Mouse (Mus musculus) granulocyte monocyte progenitor cell, adult 5-6 weeks (primary cell): ENCODE results near the gene Eef1g. TPM values are rescaled to one million over a fixed set of nuclear protein-coding genes. Genes with fewer than 3 reads are reported as not detected.
"Not testable (repeated sequence)": the region's sequence is repeated elsewhere in the genome, so short reads cannot be mapped to it uniquely, and the experiment has no call there.

ENCODE experiments used
- ATAC-seq: replicated peaks from 2 replicates; pipeline ENCODE4 v1.8.0; 2016; ENCODE audit warnings: mild to moderate bottlenecking, moderate TSS enrichment, inconsistent platforms; ENCODE audit not compliant: poor library complexity, severe bottlenecking
- total RNA-seq, 2 experiments: library from RNA; stranded (forward) in 1 of 2; stranded (reverse) in 1 of 2; fragments of 200-712, 200-1000 nt in 1 of 2; fragments of >200 nt in 1 of 2; fragmentation: Nextera tagmentation in 1 of 2; gene quantifications; 2 replicates each; pipeline ENCODE4 v1.2.3; 2014 to 2017

The Eef1g gene
- total RNA-seq, 2 experiments from 2014 or later: 899 to 1,157 TPM

- ATAC-seq: not testable (repeated sequence)
These were observed 40.1 kb downstream of the Eef1g start for GRCm38 (mm10) chr19:9006915-9007314.

DNA sequence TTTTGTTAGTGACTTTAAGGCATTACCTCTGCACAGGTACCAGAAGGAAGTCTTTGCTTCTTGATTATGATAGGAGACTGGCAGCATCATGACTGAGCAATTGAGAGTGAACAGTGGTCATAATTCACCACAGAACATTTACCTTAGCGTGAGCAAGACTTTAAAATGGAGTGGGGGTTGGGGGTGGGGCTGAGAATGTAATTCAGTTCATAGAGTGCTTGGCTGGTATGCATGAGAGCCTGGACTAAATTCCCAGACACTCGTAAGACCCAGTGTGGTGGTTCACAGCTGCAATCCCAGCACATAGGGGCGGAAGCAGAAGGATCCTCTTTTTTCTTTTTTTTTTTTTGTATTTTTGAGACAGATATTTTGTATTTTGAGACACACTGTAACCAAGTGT, 52.5 kb downstream of the Eef1g start:
- no peak for ATAC-seq

DNA sequence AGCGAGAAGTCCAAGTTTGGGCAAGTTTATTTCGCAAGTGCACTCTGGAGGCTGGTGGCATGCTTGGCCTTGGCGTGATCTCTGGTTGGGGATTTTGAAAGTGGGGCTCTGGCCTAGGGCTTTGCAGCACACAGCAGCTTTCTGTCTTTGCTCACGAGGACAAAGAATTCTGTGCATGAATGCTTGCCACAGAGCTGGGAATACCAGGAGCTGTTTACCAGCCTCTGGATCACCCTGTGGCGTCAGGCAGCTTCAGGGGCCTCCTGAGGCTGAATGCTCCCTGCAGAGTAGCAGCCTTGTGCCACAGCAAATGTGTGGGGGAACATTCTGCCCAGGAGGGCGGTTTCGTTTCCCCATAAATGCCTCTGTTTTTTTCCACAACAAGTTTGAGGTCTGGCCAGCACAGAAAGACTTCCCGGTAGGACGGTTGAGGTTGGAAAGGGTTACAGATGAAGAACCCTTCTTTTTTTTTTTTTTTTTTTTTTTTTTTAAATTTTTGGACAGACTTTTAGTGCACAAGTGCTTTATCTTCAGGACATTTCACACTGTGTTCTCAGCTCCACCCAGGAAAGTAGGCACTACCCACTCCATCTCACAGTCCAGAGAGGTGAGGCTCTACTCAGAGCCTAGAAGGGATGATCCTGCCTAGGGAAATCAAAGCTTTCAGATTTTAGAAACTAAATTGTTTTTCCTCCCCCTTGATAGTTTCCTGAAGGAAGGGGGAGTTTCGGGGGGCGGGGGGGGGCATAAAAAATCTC, 56.4 kb downstream of the Eef1g start:
- ATAC-seq: peak; percentile 88

DNA sequence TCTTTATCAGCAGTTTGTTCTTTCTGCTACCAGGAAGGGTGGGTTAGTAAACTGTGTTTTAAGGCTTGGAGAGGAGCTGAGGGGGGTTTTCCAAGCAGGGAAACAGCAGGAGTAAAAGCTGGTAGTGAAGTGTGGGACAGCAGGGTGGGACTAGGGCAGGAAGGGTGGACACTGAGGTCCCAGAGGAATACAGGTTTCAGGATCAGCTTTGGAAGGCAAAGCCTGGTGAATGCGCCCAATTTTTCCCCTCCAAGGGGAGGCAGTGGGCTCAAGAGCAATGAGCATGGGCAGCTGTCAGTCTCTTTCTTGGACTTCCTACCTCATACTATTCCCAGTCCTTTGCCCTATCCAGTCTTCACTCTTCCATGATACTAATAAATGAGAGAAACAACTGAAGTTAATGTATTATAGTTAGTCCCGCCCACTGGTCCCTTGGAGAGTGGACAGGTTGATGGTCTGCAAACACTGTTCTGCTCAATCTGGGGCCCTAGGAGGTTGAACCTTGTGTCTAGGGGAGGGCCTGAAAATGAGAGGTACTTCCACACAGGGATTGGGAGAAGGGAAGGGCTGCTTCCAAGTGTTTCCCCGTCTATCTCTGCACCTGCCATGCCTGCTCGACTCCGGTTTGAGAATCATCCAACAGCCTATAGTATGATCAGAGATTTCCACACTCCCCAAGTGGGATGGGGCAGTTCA, 58.9 kb downstream of the Eef1g start:
- no peak for ATAC-seq

- no peak for ATAC-seq
These were observed 59.8 kb downstream of the Eef1g start for GRCm38 (mm10) chr19:9026634-9027033.

GRCm38 (mm10) chr19:9027795-9028194, 61.0 kb downstream of the Eef1g start:
- ATAC-seq: no peak

Other genes with a start within 250 kb of the Eef1g start
Only the 30 nearest of the 32 such genes appear.
- not detected in 2 replicates for gene 1700092M07Rik, start 226.3 kb upstream of the Eef1g start, total RNA-seq (2014; fragmentation: Nextera tagmentation)
- gene 1700092M07Rik, start 226.3 kb upstream of the Eef1g start, total RNA-seq (2017): 2.5 TPM in 2 replicates
- gene Stx5a, start 225.6 kb upstream of the Eef1g start, total RNA-seq (2014; fragmentation: Nextera tagmentation): 63.4 and 64.7 TPM in 2 replicates
- 43.0 and 62.0 TPM in 2 replicates for gene Stx5a, start 225.6 kb upstream of the Eef1g start, total RNA-seq (2017)
- gene Nxf1, start 210.0 kb upstream of the Eef1g start, total RNA-seq (2014; fragmentation: Nextera tagmentation): 268 and 347 TPM in 2 replicates
- gene Nxf1, start 210.0 kb upstream of the Eef1g start, total RNA-seq (2017): 89.4 and 113 TPM in 2 replicates
- gene Tmem223, start 196.0 kb upstream of the Eef1g start, total RNA-seq (2014; fragmentation: Nextera tagmentation): 61.2 and 62.7 TPM in 2 replicates
- 35.7 and 40.6 TPM in 2 replicates for gene Tmem223, start 196.0 kb upstream of the Eef1g start, total RNA-seq (2017)
- 141 and 147 TPM in 2 replicates for gene Tmem179b, start 192.6 kb upstream of the Eef1g start, total RNA-seq (2014; fragmentation: Nextera tagmentation)
- gene Tmem179b, start 192.6 kb upstream of the Eef1g start, total RNA-seq (2017): 69.5 and 81.3 TPM in 2 replicates
- gene Taf6l, start 180.6 kb upstream of the Eef1g start, total RNA-seq (2014; fragmentation: Nextera tagmentation): 19.1 and 20.5 TPM in 2 replicates
- 10.0 and 15.6 TPM in 2 replicates for gene Taf6l, start 180.6 kb upstream of the Eef1g start, total RNA-seq (2017)
- 112 and 148 TPM in 2 replicates for gene Polr2g, start 168.5 kb upstream of the Eef1g start, total RNA-seq (2014; fragmentation: Nextera tagmentation)
- gene Polr2g, start 168.5 kb upstream of the Eef1g start, total RNA-seq (2017): 51.7 and 69.8 TPM in 2 replicates
- 3.1 TPM in 2 replicates for gene Zbtb3, start 164.5 kb upstream of the Eef1g start, total RNA-seq (2014; fragmentation: Nextera tagmentation)
- gene Zbtb3, start 164.5 kb upstream of the Eef1g start, total RNA-seq (2017): 2.7 and 3.0 TPM in 2 replicates
- gene Ttc9c, start 147.7 kb upstream of the Eef1g start, total RNA-seq (2014; fragmentation: Nextera tagmentation): 41.3 and 42.1 TPM in 2 replicates
- gene Ttc9c, start 147.7 kb upstream of the Eef1g start, total RNA-seq (2017): 62.8 and 65.0 TPM in 2 replicates
- 71.4 and 85.1 TPM in 2 replicates for gene Hnrnpul2, start 147.0 kb upstream of the Eef1g start, total RNA-seq (2014; fragmentation: Nextera tagmentation)
- gene Hnrnpul2, start 147.0 kb upstream of the Eef1g start, total RNA-seq (2017): 82.8 and 88.5 TPM in 2 replicates
- not detected in 2 replicates for gene AC129217.1, start 137.3 kb upstream of the Eef1g start, total RNA-seq (2014; fragmentation: Nextera tagmentation)
- 34.1 TPM in 1 of 2 replicates, not detected in the other for gene AC129217.1, start 137.3 kb upstream of the Eef1g start, total RNA-seq (2017)
- 61.8 and 89.4 TPM in 2 replicates for gene Bscl2, start 129.6 kb upstream of the Eef1g start, total RNA-seq (2014; fragmentation: Nextera tagmentation)
- gene Bscl2, start 129.6 kb upstream of the Eef1g start, total RNA-seq (2017): 33.9 and 34.6 TPM in 2 replicates
- not detected in 2 replicates for gene Gng3, start 127.8 kb upstream of the Eef1g start, total RNA-seq (2014; fragmentation: Nextera tagmentation)
- 0.26 TPM in 1 of 2 replicates, not detected in the other for gene Gng3, start 127.8 kb upstream of the Eef1g start, total RNA-seq (2017)
- gene Lrrn4cl, start 116.3 kb upstream of the Eef1g start, total RNA-seq (2014; fragmentation: Nextera tagmentation): 0.11 TPM in 1 of 2 replicates, not detected in the other
- gene Lrrn4cl, start 116.3 kb upstream of the Eef1g start, total RNA-seq (2017): not detected in 2 replicates
- 115 and 150 TPM in 2 replicates for gene Ubxn1, start 95.5 kb upstream of the Eef1g start, total RNA-seq (2014; fragmentation: Nextera tagmentation)
- gene Ubxn1, start 95.5 kb upstream of the Eef1g start, total RNA-seq (2017): 135 and 136 TPM in 2 replicates
- 57.3 and 67.4 TPM in 2 replicates for gene Uqcc3, start 86.1 kb upstream of the Eef1g start, total RNA-seq (2014; fragmentation: Nextera tagmentation)
- gene Uqcc3, start 86.1 kb upstream of the Eef1g start, total RNA-seq (2017): 66.9 and 100 TPM in 2 replicates
- 49.4 and 65.5 TPM in 2 replicates for gene Lbhd1, start 83.3 kb upstream of the Eef1g start, total RNA-seq (2014; fragmentation: Nextera tagmentation)
- gene Lbhd1, start 83.3 kb upstream of the Eef1g start, total RNA-seq (2017): 10.1 and 37.8 TPM in 2 replicates
- not detected in 2 replicates for gene Gm49403, start 83.1 kb upstream of the Eef1g start, total RNA-seq (2014; fragmentation: Nextera tagmentation)
- gene Gm49403, start 83.1 kb upstream of the Eef1g start, total RNA-seq (2017): not detected in 2 replicates
- gene 1810009A15Rik, start 78.2 kb upstream of the Eef1g start, total RNA-seq (2014; fragmentation: Nextera tagmentation): 70.2 and 82.4 TPM in 2 replicates
- gene 1810009A15Rik, start 78.2 kb upstream of the Eef1g start, total RNA-seq (2017): 92.1 and 109 TPM in 2 replicates
- gene Gm49416, start 78.1 kb upstream of the Eef1g start, total RNA-seq (2014; fragmentation: Nextera tagmentation): not detected in 2 replicates
- not detected in 2 replicates for gene Gm49416, start 78.1 kb upstream of the Eef1g start, total RNA-seq (2017)
- gene Ints5, start 74.0 kb upstream of the Eef1g start, total RNA-seq (2014; fragmentation: Nextera tagmentation): 23.7 and 30.3 TPM in 2 replicates
- gene Ints5, start 74.0 kb upstream of the Eef1g start, total RNA-seq (2017): 11.6 and 13.5 TPM in 2 replicates
- 143 and 154 TPM in 2 replicates for gene Ganab, start 69.0 kb upstream of the Eef1g start, total RNA-seq (2014; fragmentation: Nextera tagmentation)
- gene Ganab, start 69.0 kb upstream of the Eef1g start, total RNA-seq (2017): 105 and 107 TPM in 2 replicates
- gene B3gat3, start 46.7 kb upstream of the Eef1g start, total RNA-seq (2014; fragmentation: Nextera tagmentation): 25.9 and 34.4 TPM in 2 replicates
- gene B3gat3, start 46.7 kb upstream of the Eef1g start, total RNA-seq (2017): 17.2 and 26.5 TPM in 2 replicates
- 2.2 and 2.9 TPM in 2 replicates for gene Rom1, start 37.7 kb upstream of the Eef1g start, total RNA-seq (2014; fragmentation: Nextera tagmentation)
- 0.22 and 0.52 TPM in 2 replicates for gene Rom1, start 37.7 kb upstream of the Eef1g start, total RNA-seq (2017)
- 26.1 and 30.2 TPM in 2 replicates for gene Eml3, start 37.5 kb upstream of the Eef1g start, total RNA-seq (2014; fragmentation: Nextera tagmentation)
- 27.4 and 31.3 TPM in 2 replicates for gene Eml3, start 37.5 kb upstream of the Eef1g start, total RNA-seq (2017)
- gene Mta2, start 25.2 kb upstream of the Eef1g start, total RNA-seq (2014; fragmentation: Nextera tagmentation): 115 and 125 TPM in 2 replicates
- 120 and 123 TPM in 2 replicates for gene Mta2, start 25.2 kb upstream of the Eef1g start, total RNA-seq (2017)
- 17.8 and 28.9 TPM in 2 replicates for gene Tut1, start 13.2 kb upstream of the Eef1g start, total RNA-seq (2014; fragmentation: Nextera tagmentation)
- gene Tut1, start 13.2 kb upstream of the Eef1g start, total RNA-seq (2017): 14.5 and 21.8 TPM in 2 replicates
- 5.8 and 12.1 TPM in 2 replicates for gene Ahnak, start 22.2 kb downstream of the Eef1g start, total RNA-seq (2014; fragmentation: Nextera tagmentation)
- 14.1 and 14.8 TPM in 2 replicates for gene Ahnak, start 22.2 kb downstream of the Eef1g start, total RNA-seq (2017)
- gene Scgb1a1, start 120.9 kb downstream of the Eef1g start, total RNA-seq (2014; fragmentation: Nextera tagmentation): not detected in 2 replicates
- not detected in 2 replicates for gene Scgb1a1, start 120.9 kb downstream of the Eef1g start, total RNA-seq (2017)
- 22.0 and 32.6 TPM in 2 replicates for gene Asrgl1, start 168.6 kb downstream of the Eef1g start, total RNA-seq (2014; fragmentation: Nextera tagmentation)
- 26.9 and 30.5 TPM in 2 replicates for gene Asrgl1, start 168.6 kb downstream of the Eef1g start, total RNA-seq (2017)